Comparison of ENCODE assay signal across 8 mouse cellular contexts in genomic region chr7:73556688-73557667, GRCm38 (mm10). TPM values are rescaled to one million over a fixed set of nuclear protein-coding genes. Genes with fewer than 3 reads are reported as not detected.
DNase-seq lines count a peak whose midpoint lies in the region; ATAC-seq and TF ChIP-seq lines count a peak whose summit lies in the region.

No protein-coding gene starts in this region.

- H3K9me3 ChIP-seq in heart, embryonic 13.5 days, result no peaks in the 10 kb centered on the region
- H3K9me3 ChIP-seq in E14TG2a.4 (ENCODE audit: low read length), result no peaks in the 10 kb centered on the region
- no peaks in the 10 kb centered on the region for H3K9me3 ChIP-seq in embryonic facial prominence, embryonic 14.5 days (ENCODE audit: control insufficient read depth, low read length)
- H3K9me3 ChIP-seq in limb, embryonic 13.5 days, result no peaks in the 10 kb centered on the region
- no peaks in the 10 kb centered on the region for H3K9me3 ChIP-seq in stomach, embryonic 14.5 days (ENCODE audit: control insufficient read depth, low read depth, low read length)

- peak overlapping the region; percentile 100 for H3K4me3 ChIP-seq in heart, embryonic 13.5 days
- peak overlapping the region; percentile 95 for H3K4me3 ChIP-seq in E14TG2a.4 (replicated peaks; ENCODE audit: low read length)
- H3K4me3 ChIP-seq in embryonic facial prominence, embryonic 14.5 days (ENCODE audit: low read depth, low read length), result peak overlapping the region; percentile 100
- peak overlapping the region; percentile 100 for H3K4me3 ChIP-seq in limb, embryonic 13.5 days
- peak overlapping the region; percentile 100 for H3K4me3 ChIP-seq in stomach, embryonic 14.5 days (ENCODE audit: low read depth, low read length)

- no peaks in the 10 kb centered on the region for H3K27me3 ChIP-seq in heart, embryonic 13.5 days (replicated peaks)
- H3K27me3 ChIP-seq in E14TG2a.4 (ENCODE audit: insufficient read depth, low read length), result no peaks in the 10 kb centered on the region
- no peaks in the 10 kb centered on the region for H3K27me3 ChIP-seq in embryonic facial prominence, embryonic 14.5 days (replicated peaks; ENCODE audit: control insufficient read depth, insufficient read depth, low read length)
- no peaks in the 10 kb centered on the region for H3K27me3 ChIP-seq in limb, embryonic 13.5 days
- H3K27me3 ChIP-seq in stomach, embryonic 14.5 days (ENCODE audit: control insufficient read depth, insufficient read depth, low read length), result no peaks in the 10 kb centered on the region

- H3K36me3 ChIP-seq in heart, embryonic 13.5 days, result peaks cover 9% of the 10 kb centered on the region
- peaks cover 19% of the 10 kb centered on the region for H3K36me3 ChIP-seq in E14TG2a.4 (ENCODE audit: insufficient read depth, low read length)
- H3K36me3 ChIP-seq in embryonic facial prominence, embryonic 14.5 days (ENCODE audit: control insufficient read depth, insufficient read depth, low read length), result peaks cover 10% of the 10 kb centered on the region; the same call in 1 of the 2 replicates
- 0 out of 2 replicates have a peak, but pooled peaks cover 2% of the 10 kb centered on the region for H3K36me3 ChIP-seq in limb, embryonic 13.5 days
- peaks cover 3% of the 10 kb centered on the region for H3K36me3 ChIP-seq in stomach, embryonic 14.5 days (ENCODE audit: control insufficient read depth, insufficient read depth, low read length)

- H3K4me1 ChIP-seq in heart, embryonic 13.5 days, result peaks cover 27% of the 10 kb centered on the region
- peaks cover 52% of the 10 kb centered on the region for H3K4me1 ChIP-seq in E14TG2a.4 (replicated peaks; ENCODE audit: low read depth, low read length)
- peaks cover 15% of the 10 kb centered on the region for H3K4me1 ChIP-seq in embryonic facial prominence, embryonic 14.5 days (ENCODE audit: control insufficient read depth, insufficient read depth, low read length)
- H3K4me1 ChIP-seq in limb, embryonic 13.5 days, result peaks cover 20% of the 10 kb centered on the region
- peaks cover 9% of the 10 kb centered on the region; the same call in 1 of the 2 replicates for H3K4me1 ChIP-seq in stomach, embryonic 14.5 days (ENCODE audit: control insufficient read depth, insufficient read depth, low read length)

- no peak for DNase-seq in heart, adult 8-10 months (ENCODE audit: low spot score)
- DNase-seq in embryonic facial prominence, embryonic 14.5 days (ENCODE audit: low spot score), result peak; percentile 72
- no peak for DNase-seq in right cerebral cortex, adult 2 months (ENCODE audit: low spot score in 2 of 2)
- DNase-seq in left cerebral cortex, adult 11 months (ENCODE audit: low spot score), result no peak

- H3K27ac ChIP-seq in heart, embryonic 13.5 days (replicated peaks), result peak overlapping the region; percentile 100
- H3K27ac ChIP-seq in embryonic facial prominence, embryonic 14.5 days (replicated peaks; ENCODE audit: low read depth, low read length), result peak overlapping the region; percentile 100
- H3K27ac ChIP-seq in limb, embryonic 13.5 days, result peak overlapping the region; percentile 100
- peak overlapping the region; percentile 100 for H3K27ac ChIP-seq in stomach, embryonic 14.5 days (ENCODE audit: low read length)

- H3K4me2 ChIP-seq in heart, embryonic 13.5 days, result peak overlapping the region; percentile 70
- H3K4me2 ChIP-seq in embryonic facial prominence, embryonic 14.5 days (ENCODE audit: low read depth, low read length), result peak overlapping the region; percentile 70
- H3K4me2 ChIP-seq in limb, embryonic 13.5 days (replicated peaks), result peak overlapping the region; percentile 50
- H3K4me2 ChIP-seq in stomach, embryonic 14.5 days (replicated peaks; ENCODE audit: low read depth, low read length), result peak overlapping the region; percentile 60

- no peak for TF ChIP-seq CTCF in E14TG2a.4 (conservative IDR thresholded peaks at IDR 0.05; ENCODE audit: low read length)

- WGBS in heart, embryonic 13.5 days, result under 1% methylated on average over 25 of the region's 25 CpGs
- under 1% methylated on average over 25 of the region's 25 CpGs for WGBS in embryonic facial prominence, embryonic 14.5 days
- under 1% methylated on average over 25 of the region's 25 CpGs for WGBS in limb, embryonic 13.5 days
- WGBS in stomach, embryonic 14.5 days, result under 1% methylated on average over 25 of the region's 25 CpGs

- ATAC-seq in heart, embryonic 13.5 days (ENCODE audit: extremely low read depth, insufficient number of reproducible peaks, low FRiP score, low TSS enrichment), result no peak
- ATAC-seq in embryonic facial prominence, embryonic 14.5 days (ENCODE audit: low read depth), result no peak
- no peak for ATAC-seq in limb, embryonic 13.5 days (ENCODE audit: low FRiP score, low read depth)
- ATAC-seq in stomach, embryonic 14.5 days (ENCODE audit: insufficient number of reproducible peaks, insufficient read depth, low FRiP score, low read depth), result no peak

- peak overlapping the region; percentile 100 for H3K9ac ChIP-seq in heart, embryonic 13.5 days
- H3K9ac ChIP-seq in embryonic facial prominence, embryonic 14.5 days (ENCODE audit: low read depth, low read length), result peak overlapping the region; percentile 100
- peak overlapping the region; percentile 100 for H3K9ac ChIP-seq in limb, embryonic 13.5 days
- peak overlapping the region; percentile 100 for H3K9ac ChIP-seq in stomach, embryonic 14.5 days (replicated peaks; ENCODE audit: low read depth, low read length)

RNA-seq across cellular contexts. Expression of gene Chd2, which starts 15.3 kb away (rescaled TPM):
- 31.3 and 34.1 TPM in 2 replicates for polyA plus RNA-seq in heart, embryonic 13.5 days (2015; fragmentation: Nextera tagmentation; extraction: Ambion mirVana)
- total RNA-seq in heart, adult 8-10 months (2022), result 10 to 100 TPM; 37.2 to 45.8 (median 39.8) TPM
- 39.5 and 54.6 TPM in 2 replicates for polyA plus RNA-seq in embryonic facial prominence, embryonic 14.5 days (2014; fragmentation: Nextera tagmentation; extraction: Ambion mirVana)
- polyA plus RNA-seq in limb, embryonic 13.5 days (2015; fragmentation: Nextera tagmentation; extraction: Ambion mirVana), result 62.5 and 66.3 TPM in 2 replicates
- 71.0 and 77.2 TPM in 2 replicates for polyA plus RNA-seq in stomach, embryonic 14.5 days (2014; fragmentation: Nextera tagmentation; extraction: Ambion mirVana)
